Mouse (Mus musculus): Measurements from ENCODE around the gene Wdr91.

DNA sequence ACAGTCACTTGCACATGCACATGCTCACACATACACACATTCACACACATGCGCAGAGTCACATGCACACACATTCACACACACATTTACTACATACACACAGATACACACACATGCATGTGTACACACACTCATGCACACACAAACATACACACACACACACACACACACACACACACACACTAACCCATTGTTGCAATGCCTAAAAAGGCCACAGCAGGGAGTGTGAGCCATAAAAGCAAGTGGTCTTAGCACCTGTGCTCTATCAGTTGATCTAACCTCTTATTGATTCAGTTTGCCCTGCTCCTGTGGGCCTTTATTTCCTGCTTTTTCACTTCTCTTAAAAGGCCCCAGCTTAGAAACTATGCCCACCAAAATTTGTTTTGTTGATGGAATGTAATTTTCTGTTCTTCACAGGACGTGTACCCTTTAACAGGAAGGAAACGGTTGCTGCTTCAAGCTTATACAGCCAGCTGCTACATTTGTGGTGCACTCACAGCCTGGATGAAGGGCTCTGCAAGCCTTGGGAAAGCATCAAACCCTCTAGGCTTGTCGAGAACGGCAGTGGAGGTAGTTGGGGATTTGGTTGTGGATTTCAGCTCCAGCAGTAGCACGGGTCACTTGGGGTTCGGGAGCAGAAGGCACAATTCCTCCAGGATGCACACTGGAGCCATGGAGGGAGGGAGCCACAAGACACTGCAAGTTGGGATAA lies 41.4 kb upstream of the Wdr91 start:
- no peak for TF ChIP-seq MAFK (IDR thresholded peaks at IDR 0.05; ENCODE audit: insufficient read depth, low read depth, low read length)
- no peak for TF ChIP-seq HCFC1 (IDR thresholded peaks at IDR 0.05; ENCODE audit: borderline replicate concordance, insufficient read depth, low read length)
